Mouse (Mus musculus) lung, embryonic 14.5 days (tissue): ENCODE results near the gene Kctd7. TPM values are rescaled to one million over a fixed set of nuclear protein-coding genes. Genes with fewer than 3 reads are reported as not detected.

Experiments used
- ATAC-seq: fragments of 200-750 bp; cut with Nextera tagmentation; 2 replicates; pipeline ENCODE4 v1.8.0; 2017; ENCODE audit warnings: mild to moderate bottlenecking, moderate TSS enrichment, moderate library complexity; ENCODE audit not compliant: insufficient read depth
- DNase-seq: peaks from one replicate; pipeline ENCODE4 v3.0.0-alpha.2; 2015
- H3K27ac ChIP-seq: fragments of 300-500 bp; sonication (generic); 2 replicates; pipeline ENCODE4 v1.5.1; 2014; ENCODE audit warnings: low read depth, mild to moderate bottlenecking, moderate library complexity
- H3K27me3 ChIP-seq: fragments of 300-500 bp; sonication (generic); 2 replicates; pipeline ENCODE4 v1.6.1; 2014; ENCODE audit warnings: low read length, control low read depth; ENCODE audit not compliant: insufficient read depth
- H3K36me3 ChIP-seq: fragments of 300-500 bp; sonication (generic); 2 replicates; pipeline ENCODE4 v1.6.1; 2014; ENCODE audit warnings: control low read depth; ENCODE audit not compliant: insufficient read depth
- H3K4me1 ChIP-seq: fragments of 300-500 bp; sonication (generic); 2 replicates; pipeline ENCODE4 v1.6.1; 2014; ENCODE audit warnings: antibody characterized with exemption, control low read depth; ENCODE audit not compliant: insufficient read depth
- H3K4me2 ChIP-seq: fragments of 300-500 bp; sonication (generic); 2 replicates; pipeline ENCODE4 v1.6.1; 2014; ENCODE audit warnings: mild to moderate bottlenecking
- H3K4me3 ChIP-seq: fragments of 300-500 bp; sonication (generic); 2 replicates; pipeline ENCODE4 v1.5.1; 2014; ENCODE audit warnings: low read depth, low read length
- H3K9ac ChIP-seq: fragments of 300-500 bp; sonication (generic); 2 replicates; pipeline ENCODE4 v1.6.1; 2014
- H3K9me3 ChIP-seq: fragments of 300-500 bp; sonication (generic); 2 replicates; pipeline ENCODE4 v1.6.1; 2016; ENCODE audit warnings: low read depth, low read length, control low read depth
- CTCF ChIP-seq: IDR thresholded peaks from 2 replicates; pipeline ENCODE4 v1.5.1; 2016; ENCODE audit warnings: antibody characterized with exemption, low read depth
- WGBS: fragments of 180-500 bp; shearing (Covaris S2); extraction: QIAGEN DNeasy Blood & Tissue Kit; methylation state at CpG from one replicate; pipeline ENCODE4 v1.1.7; 2014; 5-methylcytosine and 5-hydroxymethylcytosine counted together
- polyA plus RNA-seq: library from polyadenylated mRNA; unstranded; fragments of >200 nt; fragmentation: Nextera tagmentation; extraction: Ambion mirVana; gene quantifications from 2 replicates; pipeline ENCODE4 v1.2.1, GENCODE M21; 2014

Kctd7 gene
- polyA plus RNA-seq = 6.1 and 7.4 TPM in 2 replicates

DNA sequence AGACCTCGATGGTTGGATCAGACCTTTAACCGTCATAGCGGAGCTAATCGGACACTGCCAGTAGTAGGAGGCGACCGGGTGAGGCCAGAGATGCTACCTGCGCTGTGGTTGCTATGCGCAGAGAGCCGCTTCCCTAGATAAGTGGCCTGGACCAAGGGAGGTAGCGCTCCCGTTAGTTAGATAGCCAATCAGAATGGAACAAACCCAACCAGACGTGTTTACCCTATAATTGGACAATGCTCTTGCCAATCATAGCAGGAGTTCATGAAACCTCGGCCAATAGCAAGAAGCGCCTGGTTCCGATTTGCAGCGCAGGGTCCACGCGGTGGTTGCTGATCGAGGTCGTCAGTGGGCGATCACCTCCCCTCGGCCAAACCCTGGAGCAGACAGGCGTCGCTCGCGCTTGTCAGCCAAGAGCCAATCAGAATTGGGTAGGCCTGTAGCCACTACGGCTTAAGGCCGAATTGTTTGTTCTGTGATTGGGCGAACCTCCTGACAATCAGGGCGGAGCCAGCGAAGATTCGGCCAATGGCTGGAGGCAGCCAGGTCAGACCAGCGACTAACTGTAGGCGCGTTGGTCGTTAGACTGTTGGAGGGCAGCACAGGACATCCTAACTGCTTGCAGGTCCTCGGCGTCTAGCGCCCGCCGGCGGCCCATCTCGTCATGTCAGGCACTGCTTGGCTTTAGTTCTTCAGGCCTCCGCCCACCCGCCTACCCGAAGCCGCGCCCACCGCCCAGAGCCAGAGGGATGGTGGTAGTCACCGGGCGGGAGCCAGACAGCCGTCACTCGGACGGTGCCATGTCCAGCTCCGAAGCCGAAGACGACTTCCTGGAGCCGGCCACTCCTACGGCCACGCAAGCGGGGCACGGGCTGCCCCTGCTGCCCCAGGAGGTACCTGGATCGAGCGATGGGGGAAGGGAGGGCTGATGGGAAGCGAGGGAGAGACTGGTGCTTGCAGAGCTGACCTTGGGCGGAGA, at the start of gene Kctd7:
Kctd7 (plus strand) TSS at position 528 of the 979 bp plus-strand sequence.
- TF ChIP-seq CTCF = peak; percentile 56
- Histone ChIP-seq H3K9me3 (no peaks in the 10 kb centered on the region), H3K4me2 (peak within 1 kb of the TSS; percentile 85), H3K4me3 (peak within 1 kb of the TSS; percentile 64), H3K9ac (peak within 1 kb of the TSS; percentile 67), H3K27me3 (no peaks in the 10 kb centered on the region), H3K36me3 (0 out of 2 replicates have a peak, but pooled peaks cover 4% of the 10 kb centered on the region), H3K27ac (peak within 1 kb of the TSS; percentile 83), H3K4me1 (peaks cover 6% of the 10 kb centered on the region; the same call in 1 of the 2 replicates)
- peak; percentile 99 for DNase-seq
- ATAC-seq = peak; percentile 97
- WGBS = under 1% methylated on average over 66 of the region's 66 CpGs

GRCm38 (mm10) chr5:130096754-130097153, 47.9 kb upstream of the Kctd7 start:
- Histone ChIP-seq H3K4me2 (no peak overlapping the region), H3K4me1 (0 out of 2 replicates have a peak, but pooled peaks cover 4% of the 10 kb centered on the region), H3K9me3 (no peaks in the 10 kb centered on the region), H3K9ac (no peak overlapping the region), H3K27ac (no peak overlapping the region), H3K27me3 (no peaks in the 10 kb centered on the region), H3K36me3 (peaks cover 8% of the 10 kb centered on the region; the same call in 1 of the 2 replicates), H3K4me3 (no peak overlapping the region)
- ATAC-seq (no peak), DNase-seq (peak; percentile 37)
- TF ChIP-seq CTCF = no peak
- WGBS = 67% methylated on average over 12 of the region's 12 CpGs

DNA sequence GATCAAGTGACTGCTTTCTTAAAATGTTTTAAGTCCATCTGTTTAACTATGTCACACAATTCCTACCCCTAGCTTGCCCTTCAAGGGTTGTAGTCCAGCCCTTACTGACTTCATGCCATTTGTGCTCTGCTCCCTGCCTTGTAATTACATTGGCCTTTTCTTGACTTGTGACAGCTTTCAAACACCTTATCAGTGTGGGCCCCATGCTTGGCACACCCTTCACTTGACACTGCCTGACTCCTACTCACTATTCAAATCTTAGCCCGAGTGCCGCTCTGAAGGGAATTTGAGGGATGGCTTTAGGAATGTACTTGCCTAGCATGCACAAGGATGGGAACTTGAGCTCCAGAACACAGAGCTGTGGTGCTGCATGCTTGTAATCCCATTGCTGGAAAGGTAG, 46.8 kb upstream of the Kctd7 start:
- DNase-seq = no peak
- WGBS = 49% methylated on average over 2 of the region's 2 CpGs
- TF ChIP-seq CTCF = no peak

DNA sequence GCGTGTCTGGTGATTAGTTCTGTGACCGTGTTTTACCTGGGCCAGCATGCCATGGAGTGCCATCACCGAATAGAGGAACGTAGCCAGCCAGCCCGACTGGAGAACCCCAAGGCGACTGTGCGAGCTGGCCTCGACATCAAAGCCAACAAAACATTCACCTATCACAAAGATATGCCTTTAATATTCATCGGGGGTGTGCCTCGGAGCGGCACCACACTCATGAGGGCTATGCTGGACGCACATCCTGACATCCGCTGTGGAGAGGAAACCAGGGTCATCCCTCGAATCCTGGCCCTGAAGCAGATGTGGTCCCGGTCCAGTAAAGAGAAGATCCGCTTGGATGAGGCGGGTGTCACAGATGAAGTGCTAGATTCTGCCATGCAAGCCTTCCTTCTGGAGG, 42.9 kb upstream of the Kctd7 start:
- no peaks in the 10 kb centered on the region for H3K27me3 ChIP-seq
- no peak overlapping the region for H3K9ac ChIP-seq
- no peak for DNase-seq
- WGBS = 94% methylated on average over 17 of the region's 17 CpGs
- TF ChIP-seq CTCF = no peak
- peaks cover 30% of the 10 kb centered on the region for H3K36me3 ChIP-seq
- 0 out of 2 replicates have a peak, but pooled peaks cover 4% of the 10 kb centered on the region for H3K4me1 ChIP-seq
- H3K9me3 ChIP-seq = no peaks in the 10 kb centered on the region
- no peak overlapping the region for H3K4me2 ChIP-seq
- no peak overlapping the region for H3K4me3 ChIP-seq
- no peak overlapping the region for H3K27ac ChIP-seq
- no peak for ATAC-seq

More for the DNA sequence above, 46.8 kb upstream of the Kctd7 start:
- Histone ChIP-seq H3K9me3 (no peaks in the 10 kb centered on the region), H3K36me3 (peaks cover 17% of the 10 kb centered on the region; the same call in 1 of the 2 replicates), H3K27ac (no peak overlapping the region), H3K27me3 (no peaks in the 10 kb centered on the region), H3K4me3 (no peak overlapping the region), H3K4me2 (no peak overlapping the region), H3K4me1 (0 out of 2 replicates have a peak, but pooled peaks cover 4% of the 10 kb centered on the region), H3K9ac (no peak overlapping the region)
- ATAC-seq = no peak

DNA sequence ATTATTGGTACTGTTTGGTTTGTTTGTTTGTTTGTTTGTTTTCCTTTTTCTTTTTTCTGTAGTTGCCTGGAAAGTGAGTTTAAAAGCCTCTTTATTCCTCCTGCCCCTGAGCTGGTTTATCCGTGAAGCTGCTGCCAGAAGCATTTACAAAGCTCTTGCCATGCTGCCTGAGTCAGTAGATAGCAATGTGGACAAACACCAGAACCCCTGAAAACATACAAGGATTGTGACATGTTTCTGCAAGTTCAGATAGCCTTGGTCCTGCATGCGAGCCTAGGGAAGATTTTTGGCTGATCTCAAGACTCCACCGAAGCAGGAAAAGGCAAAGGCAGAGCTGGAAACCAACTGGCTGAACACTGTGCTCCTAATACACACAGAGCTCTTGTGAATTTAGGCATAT, 35.3 kb upstream of the Kctd7 start:
- no peak overlapping the region for H3K27ac ChIP-seq
- no peak overlapping the region for H3K4me3 ChIP-seq
- H3K4me1 ChIP-seq = no peaks in the 10 kb centered on the region
- no peak for ATAC-seq
- no peak for TF ChIP-seq CTCF
- H3K9ac ChIP-seq = no peak overlapping the region
- H3K36me3 ChIP-seq = peaks cover 20% of the 10 kb centered on the region
- no peaks in the 10 kb centered on the region for H3K27me3 ChIP-seq
- WGBS = 84% methylated on average over 3 of the region's 3 CpGs
- no peak for DNase-seq
- no peak overlapping the region for H3K4me2 ChIP-seq
- no peaks in the 10 kb centered on the region for H3K9me3 ChIP-seq

- Histone ChIP-seq H3K9ac (no peak overlapping the region), H3K27ac (no peak overlapping the region), H3K36me3 (peaks cover 18% of the 10 kb centered on the region), H3K4me2 (no peak overlapping the region), H3K4me1 (no peaks in the 10 kb centered on the region), H3K27me3 (no peaks in the 10 kb centered on the region), H3K9me3 (no peaks in the 10 kb centered on the region), H3K4me3 (no peak overlapping the region)
- DNase-seq (no peak), ATAC-seq (no peak)
- 81% methylated on average over 12 of the region's 12 CpGs for WGBS
- TF ChIP-seq CTCF = no peak
Measured at GRCm38 (mm10) chr5:130110632-130111464, 33.8 kb upstream of the Kctd7 start.
